Mouse (Mus musculus) heart, postnatal 0 days (tissue): ENCODE results near the gene Opn4.

Experiments
- CTCF ChIP-seq: IDR thresholded peaks from 2 replicates; pipeline ENCODE4 v1.5.1; 2016; ENCODE audit warnings: antibody characterized with exemption, control low read depth, low read depth
- EP300 ChIP-seq: IDR thresholded peaks from 2 replicates; pipeline ENCODE4 v1.6.1; 2016; ENCODE audit warnings: antibody characterized with exemption, low read depth

GRCm38 (mm10) chr14:34553470-34553869 is 46.5 kb downstream of the Opn4 start:
- no peak for TF ChIP-seq CTCF
- no peak for TF ChIP-seq EP300
